Mouse (Mus musculus) stomach, postnatal 0 days (tissue): ENCODE data around the gene Cfap57. TPM values are rescaled to one million over a fixed set of nuclear protein-coding genes. Genes with fewer than 3 reads are reported as not detected.

ENCODE experiments used
- ATAC-seq: fragments of 200-750 bp; cut with Nextera tagmentation; 2 replicates; pipeline ENCODE4 v1.8.0; 2017; ENCODE audit not compliant: low FRiP score, low TSS enrichment
- DNase-seq: peaks from one replicate; pipeline ENCODE4 v3.0.0-alpha.2; 2016; ENCODE audit warnings: low spot score
- H3K27ac ChIP-seq: fragments of 300-500 bp; sonication (generic); replicated peaks from 2 replicates; pipeline ENCODE4 v1.5.1; 2014; ENCODE audit warnings: mild to moderate bottlenecking, control low read depth
- H3K27me3 ChIP-seq: fragments of 300-500 bp; sonication (generic); 2 replicates; pipeline ENCODE4 v1.6.1; 2014; ENCODE audit warnings: low read length; ENCODE audit not compliant: control insufficient read depth, insufficient read depth
- H3K36me3 ChIP-seq: fragments of 300-500 bp; sonication (generic); 2 replicates; pipeline ENCODE4 v1.6.1; 2014; ENCODE audit warnings: low read length, mixed read lengths; ENCODE audit not compliant: control insufficient read depth, insufficient read depth
- H3K4me1 ChIP-seq: fragments of 300-500 bp; sonication (generic); replicated peaks from 2 replicates; pipeline ENCODE4 v1.6.1; 2014; ENCODE audit warnings: antibody characterized with exemption; ENCODE audit not compliant: control insufficient read depth, insufficient read depth
- H3K4me2 ChIP-seq: fragments of 300-500 bp; sonication (generic); replicated peaks from 2 replicates; pipeline ENCODE4 v1.6.1; 2014; ENCODE audit warnings: low read depth, mild to moderate bottlenecking, control low read depth, moderate library complexity
- H3K4me3 ChIP-seq: fragments of 300-500 bp; sonication (generic); 2 replicates; pipeline ENCODE4 v1.5.1; 2014; ENCODE audit warnings: low read depth, low read length, control low read depth
- H3K9ac ChIP-seq: fragments of 300-500 bp; sonication (generic); 2 replicates; pipeline ENCODE4 v1.6.1; 2014; ENCODE audit warnings: mild to moderate bottlenecking, low read length, control low read depth, mixed read lengths
- H3K9me3 ChIP-seq: fragments of 300-500 bp; sonication (generic); 2 replicates; pipeline ENCODE4 v1.6.1; 2016; ENCODE audit warnings: low read length; ENCODE audit not compliant: control insufficient read depth
- CTCF ChIP-seq: IDR thresholded peaks from 2 replicates; pipeline ENCODE4 v1.5.1; 2016; ENCODE audit warnings: antibody characterized with exemption, low read depth, mild to moderate bottlenecking, moderate library complexity
- EP300 ChIP-seq: optimal IDR thresholded peaks from 2 replicates; pipeline ENCODE3; 2016; ENCODE audit warnings: antibody characterized with exemption
- WGBS: fragments of 180-500 bp; shearing (Covaris S2); extraction: QIAGEN DNeasy Blood & Tissue Kit; methylation state at CpG from one replicate; pipeline ENCODE4 v1.1.7; 2014; 5-methylcytosine and 5-hydroxymethylcytosine counted together
- polyA plus RNA-seq: library from polyadenylated mRNA; unstranded; fragments of >200 nt; fragmentation: Nextera tagmentation; extraction: Ambion mirVana; gene quantifications from 2 replicates; pipeline ENCODE4 v1.2.1, GENCODE M21; 2015

Cfap57 gene
- polyA plus RNA-seq, 1 experiment from 2014 or later = 1.3 TPM

DNA sequence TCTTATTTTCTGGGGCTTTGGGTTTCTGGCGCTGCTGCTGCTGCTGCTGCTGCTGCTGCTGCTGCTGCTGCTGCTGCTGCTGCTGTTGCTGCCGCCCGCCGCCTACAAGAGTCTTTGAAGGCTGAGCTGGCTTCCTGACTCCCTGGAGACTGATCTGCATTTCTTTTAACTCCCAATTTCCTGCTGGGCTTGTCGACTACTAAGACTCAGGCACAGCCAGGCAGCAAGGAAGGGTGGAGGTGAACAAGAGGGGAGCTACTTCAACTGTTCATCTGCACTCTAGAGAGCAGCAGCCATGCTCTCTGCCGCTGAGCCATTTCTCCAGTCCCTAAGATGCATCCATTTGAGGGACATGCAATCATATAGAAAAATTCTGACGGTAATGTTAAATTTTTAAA lies 30.8 kb downstream of the Cfap57 start:
- DNase-seq (no peak), ATAC-seq (no peak)
- H3K9me3 ChIP-seq = no peaks in the 10 kb centered on the region
- TF ChIP-seq EP300 (no peak), CTCF (no peak)
- no peaks in the 10 kb centered on the region for H3K27me3 ChIP-seq
- H3K36me3 ChIP-seq = no peaks in the 10 kb centered on the region
- H3K4me3 ChIP-seq = no peak overlapping the region
- H3K4me1 ChIP-seq = no peaks in the 10 kb centered on the region
- 11% methylated on average over 7 of the region's 7 CpGs for WGBS
- H3K4me2 ChIP-seq = no peak overlapping the region
- no peak overlapping the region for H3K27ac ChIP-seq
- no peak overlapping the region for H3K9ac ChIP-seq

GRCm38 (mm10) chr4:118589053-118589732 lies 31.4 kb downstream of the Cfap57 start:
- 67% methylated on average over 12 of the region's 12 CpGs for WGBS

DNA sequence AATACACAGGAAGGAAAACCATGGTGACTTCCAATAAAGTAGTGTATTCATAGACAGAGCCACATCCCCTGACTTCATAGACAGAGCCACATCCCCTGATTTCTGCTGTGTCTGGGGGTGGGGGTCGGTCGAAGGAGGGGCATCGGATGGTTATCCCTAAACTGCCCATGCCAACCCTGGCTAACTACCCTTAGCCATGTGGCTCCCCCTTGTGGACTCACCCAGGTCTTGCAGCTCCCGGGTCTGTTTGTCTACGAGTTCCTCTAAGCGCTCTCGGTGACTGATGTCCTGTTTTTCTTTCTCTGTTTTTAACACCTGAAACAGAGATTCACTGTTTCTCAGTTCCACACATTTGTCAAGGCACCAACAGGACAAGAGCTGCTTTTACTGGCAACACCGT lies 37.9 kb downstream of the Cfap57 start:
- Histone ChIP-seq H3K27me3 (no peaks in the 10 kb centered on the region), H3K36me3 (no peaks in the 10 kb centered on the region), H3K4me2 (no peak overlapping the region), H3K27ac (no peak overlapping the region), H3K9me3 (no peaks in the 10 kb centered on the region), H3K4me1 (no peaks in the 10 kb centered on the region), H3K4me3 (no peak overlapping the region), H3K9ac (no peak overlapping the region)
- DNase-seq (no peak), ATAC-seq (no peak)
- no peak for TF ChIP-seq EP300
- TF ChIP-seq CTCF = peak; percentile 22; the same call in 1 of the 2 replicates
- 89% methylated on average over 8 of the region's 8 CpGs for WGBS

More at GRCm38 (mm10) chr4:118589053-118589732, 31.4 kb downstream of the Cfap57 start:
- H3K27me3 ChIP-seq = no peaks in the 10 kb centered on the region
- H3K36me3 ChIP-seq = no peaks in the 10 kb centered on the region
- no peak overlapping the region for H3K27ac ChIP-seq
- ATAC-seq (no peak), DNase-seq (no peak)
- no peaks in the 10 kb centered on the region for H3K9me3 ChIP-seq
- H3K9ac ChIP-seq = no peak overlapping the region
- H3K4me3 ChIP-seq = no peak overlapping the region
- TF ChIP-seq CTCF (no peak), EP300 (no peak)
- no peaks in the 10 kb centered on the region for H3K4me1 ChIP-seq
- no peak overlapping the region for H3K4me2 ChIP-seq

GRCm38 (mm10) chr4:118581508-118581907 lies 39.1 kb downstream of the Cfap57 start:
- no peak overlapping the region for H3K4me3 ChIP-seq
- TF ChIP-seq CTCF (no peak), EP300 (no peak)
- ATAC-seq = no peak
- 48% methylated on average over 11 of the region's 11 CpGs for WGBS
- H3K27ac ChIP-seq = no peak overlapping the region
- H3K4me2 ChIP-seq = no peak overlapping the region
- no peaks in the 10 kb centered on the region for H3K4me1 ChIP-seq
- H3K9me3 ChIP-seq = no peaks in the 10 kb centered on the region
- no peak for DNase-seq
- no peaks in the 10 kb centered on the region for H3K36me3 ChIP-seq
- no peaks in the 10 kb centered on the region for H3K27me3 ChIP-seq
- H3K9ac ChIP-seq = no peak overlapping the region

DNA sequence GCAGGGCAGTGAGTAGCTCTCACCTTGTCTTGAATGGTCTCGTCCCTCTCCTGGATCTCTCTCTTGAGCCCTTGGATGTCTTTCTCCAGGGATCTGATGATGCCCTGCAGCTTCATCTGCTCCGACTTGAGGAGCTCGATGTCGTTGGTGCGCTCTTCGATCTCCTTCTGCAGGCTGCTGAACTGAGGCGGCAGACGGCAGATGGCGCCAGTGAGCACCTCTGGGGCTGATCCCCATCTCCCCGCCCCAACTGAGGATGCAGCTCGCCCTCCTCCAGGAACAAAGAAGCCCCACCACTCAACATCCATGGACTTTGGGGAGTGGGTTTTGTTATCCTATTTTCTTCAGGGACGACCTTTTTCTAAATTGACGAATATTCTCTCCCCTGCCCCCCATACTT lies 41.3 kb downstream of the Cfap57 start:
- H3K9ac ChIP-seq = no peak overlapping the region
- ATAC-seq (no peak), DNase-seq (peak; percentile 47)
- H3K9me3 ChIP-seq = no peaks in the 10 kb centered on the region
- no peaks in the 10 kb centered on the region for H3K4me1 ChIP-seq
- no peak overlapping the region for H3K27ac ChIP-seq
- no peaks in the 10 kb centered on the region for H3K36me3 ChIP-seq
- H3K27me3 ChIP-seq = no peaks in the 10 kb centered on the region
- WGBS = 50% methylated on average over 13 of the region's 13 CpGs
- H3K4me2 ChIP-seq = no peak overlapping the region
- H3K4me3 ChIP-seq = no peak overlapping the region
- TF ChIP-seq EP300 (no peak), CTCF (peak; percentile 69)

- TF ChIP-seq CTCF = peak; percentile 92
- no peak for TF ChIP-seq EP300
- Histone ChIP-seq H3K9ac (no peak overlapping the region), H3K36me3 (no peaks in the 10 kb centered on the region), H3K9me3 (no peaks in the 10 kb centered on the region), H3K4me1 (no peaks in the 10 kb centered on the region), H3K4me3 (no peak overlapping the region), H3K27me3 (no peaks in the 10 kb centered on the region), H3K4me2 (no peak overlapping the region), H3K27ac (no peak overlapping the region)
- ATAC-seq = peak; percentile 55; the same call in 1 of the 2 replicates
- peak; percentile 84 for DNase-seq
- WGBS = 4% methylated on average over 6 of the region's 6 CpGs
These were observed 44.5 kb downstream of the Cfap57 start for GRCm38 (mm10) chr4:118576097-118576496.
